Mouse (Mus musculus) neural tube, embryonic 14.5 days (tissue): ENCODE results near the gene Adam4. TPM values are rescaled to one million over a fixed set of nuclear protein-coding genes. Genes with fewer than 3 reads are reported as not detected.
"Not testable (repeated sequence)": the region's sequence is repeated elsewhere in the genome, so short reads cannot be mapped to it uniquely, and the experiment has no call there.

Experiments
- ATAC-seq: fragments of 200-750 bp; cut with Nextera tagmentation; 2 replicates; pipeline ENCODE4 v1.8.0; 2017; ENCODE audit warnings: low read depth, mild to moderate bottlenecking, moderate TSS enrichment, moderate library complexity
- H3K27ac ChIP-seq: fragments of 300-500 bp; sonication (generic); 2 replicates; pipeline ENCODE4 v1.5.1; 2014; ENCODE audit warnings: low read depth, mild to moderate bottlenecking, control low read depth, low read length, moderate library complexity, mixed read lengths
- H3K27me3 ChIP-seq: fragments of 300-500 bp; sonication (generic); 2 replicates; pipeline ENCODE4 v1.6.1; 2014; ENCODE audit warnings: low read length; ENCODE audit not compliant: control insufficient read depth, insufficient read depth
- H3K36me3 ChIP-seq: fragments of 300-500 bp; sonication (generic); 2 replicates; pipeline ENCODE4 v1.6.1; 2014; ENCODE audit warnings: low read length, mixed read lengths; ENCODE audit not compliant: control insufficient read depth, insufficient read depth
- H3K4me1 ChIP-seq: fragments of 300-500 bp; sonication (generic); 2 replicates; pipeline ENCODE4 v1.6.1; 2014; ENCODE audit warnings: low read length; ENCODE audit not compliant: control insufficient read depth, insufficient read depth
- H3K4me2 ChIP-seq: fragments of 300-500 bp; sonication (generic); 2 replicates; pipeline ENCODE4 v1.6.1; 2014; ENCODE audit warnings: mild to moderate bottlenecking, low read depth, low read length, control low read depth
- H3K4me3 ChIP-seq: fragments of 300-500 bp; sonication (generic); 2 replicates; pipeline ENCODE4 v1.5.1; 2014; ENCODE audit warnings: low read depth, low read length, control low read depth, mixed read lengths
- H3K9ac ChIP-seq: fragments of 300-500 bp; sonication (generic); replicated peaks from 2 replicates; pipeline ENCODE4 v1.6.1; 2014; ENCODE audit warnings: low read depth, mild to moderate bottlenecking, control low read depth, low read length, mixed read lengths
- H3K9me3 ChIP-seq: fragments of 300-500 bp; sonication (generic); 2 replicates; pipeline ENCODE4 v1.6.1; 2016; ENCODE audit warnings: low read length; ENCODE audit not compliant: control insufficient read depth
- WGBS: fragments of 180-500 bp; shearing (Covaris S2); extraction: QIAGEN DNeasy Blood & Tissue Kit; methylation state at CpG from one replicate; pipeline ENCODE4 v1.1.7; 2014; 5-methylcytosine and 5-hydroxymethylcytosine counted together
- polyA plus RNA-seq: library from polyadenylated mRNA; unstranded; fragments of >200 nt; fragmentation: Nextera tagmentation; extraction: Ambion mirVana; gene quantifications from 2 replicates; pipeline ENCODE4 v1.2.1, GENCODE M21; 2014

Adam4 gene
- 0.74 and 1.0 TPM in 2 replicates for polyA plus RNA-seq

GRCm38 (mm10) chr12:81421846-81422245, at the start of gene Adam4:
Gene Adam4, minus strand, starts transcription at chr12:81421946.
- no peak for ATAC-seq
- H3K9me3 ChIP-seq, result no peaks in the 10 kb centered on the region
- H3K4me3 ChIP-seq, result no peak within 1 kb of the TSS
- no peak within 1 kb of the TSS for H3K27ac ChIP-seq
- no peaks in the 10 kb centered on the region for H3K27me3 ChIP-seq
- H3K4me2 ChIP-seq, result no peak within 1 kb of the TSS
- no peak within 1 kb of the TSS for H3K9ac ChIP-seq
- no peaks in the 10 kb centered on the region for H3K4me1 ChIP-seq
- WGBS, result 87% methylated on average over 1 of the region's 1 CpGs
- H3K36me3 ChIP-seq, result no peaks in the 10 kb centered on the region

DNA sequence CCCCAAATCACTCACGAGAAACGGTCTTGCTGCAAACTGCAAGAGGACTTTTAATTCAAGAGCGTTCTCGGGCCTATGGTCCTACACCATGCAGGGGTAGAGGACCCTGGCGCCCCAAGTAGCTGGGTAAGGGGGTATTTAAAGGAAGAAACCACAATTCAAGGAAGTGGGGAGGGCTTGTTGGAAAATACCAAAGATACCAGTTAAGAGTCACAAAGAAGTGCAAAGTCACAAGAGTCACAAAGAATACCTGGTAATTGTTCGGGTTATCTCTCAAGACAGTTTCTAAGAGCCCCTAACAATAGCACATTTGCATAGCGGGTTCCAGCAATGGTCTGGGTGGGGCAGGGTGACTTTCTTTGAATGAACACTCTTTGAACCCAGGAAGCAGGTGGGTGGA, 37.3 kb upstream of the Adam4 start:
- not testable (repeated sequence) for H3K9ac ChIP-seq, H3K36me3 ChIP-seq, H3K27me3 ChIP-seq, H3K4me1 ChIP-seq, H3K4me3 ChIP-seq, ATAC-seq, H3K27ac ChIP-seq, H3K9me3 ChIP-seq, H3K4me2 ChIP-seq
- WGBS, result 98% methylated on average over 7 of the region's 7 CpGs

GRCm38 (mm10) chr12:81438985-81439384, 17.2 kb upstream of the Adam4 start:
- ATAC-seq, H3K27me3 ChIP-seq, H3K4me2 ChIP-seq, H3K9ac ChIP-seq, H3K9me3 ChIP-seq, H3K27ac ChIP-seq, H3K4me1 ChIP-seq, H3K36me3 ChIP-seq, H3K4me3 ChIP-seq: not testable (repeated sequence)
- WGBS, result 92% methylated on average over 9 of the region's 9 CpGs

DNA sequence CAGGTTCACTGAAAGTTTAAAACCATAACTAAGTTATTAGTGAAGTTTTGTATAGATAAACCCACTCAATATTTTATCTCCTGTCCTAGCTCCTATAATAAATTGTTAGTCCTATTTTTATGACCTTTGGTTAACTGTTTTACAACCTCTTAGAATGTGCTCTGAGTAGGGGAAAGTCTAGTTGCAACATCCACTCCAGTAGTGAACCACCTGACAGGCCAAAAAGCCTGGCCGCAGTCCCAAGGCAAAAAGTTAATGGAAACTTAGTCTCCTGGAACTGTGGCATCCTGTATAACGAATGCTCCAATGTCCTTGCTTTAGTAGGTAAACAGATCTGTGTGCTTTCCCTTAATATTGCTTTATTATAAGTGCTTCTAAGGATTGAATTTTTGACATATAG, 13.0 kb upstream of the Adam4 start:
- H3K4me1 ChIP-seq, H3K9me3 ChIP-seq, H3K4me3 ChIP-seq, H3K27me3 ChIP-seq, H3K9ac ChIP-seq, H3K36me3 ChIP-seq, ATAC-seq, H3K27ac ChIP-seq, H3K4me2 ChIP-seq: not testable (repeated sequence)
- WGBS, result 92% methylated on average over 2 of the region's 2 CpGs

GRCm38 (mm10) chr12:81413211-81413610, 8.5 kb downstream of the Adam4 start:
- Histone ChIP-seq H3K27me3 (no peaks in the 10 kb centered on the region), H3K4me2 (no peak overlapping the region), H3K4me3 (no peak overlapping the region), H3K27ac (no peak overlapping the region), H3K9me3 (no peaks in the 10 kb centered on the region), H3K36me3 (no peaks in the 10 kb centered on the region), H3K9ac (no peak overlapping the region), H3K4me1 (no peaks in the 10 kb centered on the region)
- 91% methylated on average over 3 of the region's 3 CpGs for WGBS
- ATAC-seq, result no peak

GRCm38 (mm10) chr12:81408966-81409365, 12.8 kb downstream of the Adam4 start:
- no peak overlapping the region for H3K9ac ChIP-seq
- H3K4me3 ChIP-seq, result no peak overlapping the region
- no peak overlapping the region for H3K27ac ChIP-seq
- no peak overlapping the region for H3K4me2 ChIP-seq
- H3K27me3 ChIP-seq, result no peaks in the 10 kb centered on the region
- H3K36me3 ChIP-seq, result no peaks in the 10 kb centered on the region
- WGBS, result 84% methylated on average over 3 of the region's 3 CpGs
- H3K4me1 ChIP-seq, result no peaks in the 10 kb centered on the region
- ATAC-seq, result no peak
- no peaks in the 10 kb centered on the region for H3K9me3 ChIP-seq

DNA sequence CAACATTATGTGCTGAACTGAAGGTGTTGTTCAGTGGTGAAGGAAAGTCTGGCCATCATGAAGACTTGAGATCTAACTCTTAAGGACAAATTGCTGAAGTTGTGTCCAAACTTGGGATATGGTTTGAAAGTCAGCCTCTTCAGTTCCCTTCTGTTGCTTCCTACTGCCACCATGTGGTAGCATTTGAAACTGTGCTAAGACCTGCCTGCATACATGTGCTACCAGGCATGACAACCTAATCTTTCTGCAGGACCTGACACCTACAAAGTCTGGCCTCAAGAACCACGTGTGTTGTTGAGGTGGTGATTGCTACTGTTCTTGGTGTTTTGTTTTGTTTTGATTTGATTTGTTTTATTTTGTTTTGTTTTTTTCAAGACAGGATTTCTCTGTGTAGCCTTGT, 19.6 kb downstream of the Adam4 start:
- Histone ChIP-seq H3K4me1 (no peaks in the 10 kb centered on the region), H3K4me2 (no peak overlapping the region), H3K9me3 (no peaks in the 10 kb centered on the region), H3K27me3 (no peaks in the 10 kb centered on the region), H3K9ac (no peak overlapping the region), H3K4me3 (no peak overlapping the region), H3K27ac (no peak overlapping the region), H3K36me3 (no peaks in the 10 kb centered on the region)
- ATAC-seq, result 0 out of 2 replicates have a peak, but pooled peaks have one; percentile 51
- WGBS, result 20% methylated on average over 1 of the region's 1 CpGs

DNA sequence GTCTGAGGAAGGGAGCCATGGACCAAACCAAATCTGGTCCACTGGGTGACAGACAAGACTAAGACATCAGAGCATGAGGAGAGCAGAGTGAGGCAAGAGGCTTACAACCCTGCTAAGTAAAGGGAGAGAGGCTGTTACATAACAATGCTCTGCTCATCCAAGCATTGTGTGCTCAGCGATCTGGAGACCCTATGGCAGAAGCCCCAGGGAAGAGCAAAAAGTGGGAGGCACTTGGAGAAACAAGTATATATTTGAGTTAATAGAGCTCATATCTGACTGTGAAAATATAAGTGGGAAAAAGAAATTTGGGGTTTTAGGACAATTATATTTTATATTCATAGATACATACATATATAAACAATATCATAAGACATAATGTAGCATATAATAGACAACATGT, 42.4 kb downstream of the Adam4 start, which contains the start of gene Gm4787:
Gene Gm4787, minus strand, starts transcription at position 101 of the 400 bp plus-strand sequence.
- not testable (repeated sequence) for H3K9ac ChIP-seq, H3K4me1 ChIP-seq, ATAC-seq, H3K27me3 ChIP-seq, H3K9me3 ChIP-seq, H3K36me3 ChIP-seq, H3K27ac ChIP-seq, H3K4me2 ChIP-seq, H3K4me3 ChIP-seq
- 84% methylated on average over 1 of the region's 1 CpGs for WGBS
